Mouse (Mus musculus) midbrain, embryonic 16.5 days (tissue): ENCODE results near the gene Urm1. TPM values are rescaled to one million over a fixed set of nuclear protein-coding genes. Genes with fewer than 3 reads are reported as not detected.

Source experiments
- ATAC-seq: fragments of 200-750 bp; cut with Nextera tagmentation; 2 replicates; pipeline ENCODE4 v1.8.0; 2017; ENCODE audit warnings: moderate TSS enrichment
- H3K27ac ChIP-seq: fragments of 300-500 bp; sonication (generic); 2 replicates; pipeline ENCODE4 v1.5.1; 2014; ENCODE audit warnings: mild to moderate bottlenecking, low read length, mixed read lengths
- H3K27me3 ChIP-seq: fragments of 300-500 bp; sonication (generic); 2 replicates; pipeline ENCODE4 v1.6.1; 2014; ENCODE audit warnings: low read depth, low read length, mixed read lengths; ENCODE audit not compliant: control insufficient read depth, insufficient read depth
- H3K36me3 ChIP-seq: fragments of 300-500 bp; sonication (generic); 2 replicates; pipeline ENCODE4 v1.6.1; 2014; ENCODE audit warnings: mild to moderate bottlenecking, low read length, moderate library complexity, mixed read lengths; ENCODE audit not compliant: control insufficient read depth, insufficient read depth
- H3K4me1 ChIP-seq: fragments of 300-500 bp; sonication (generic); 2 replicates; pipeline ENCODE4 v1.6.1; 2014; ENCODE audit warnings: mild to moderate bottlenecking, low read length, mixed read lengths; ENCODE audit not compliant: control insufficient read depth, insufficient read depth
- H3K4me2 ChIP-seq: fragments of 300-500 bp; sonication (generic); 2 replicates; pipeline ENCODE4 v1.6.1; 2014; ENCODE audit warnings: mild to moderate bottlenecking, low read length, mixed read lengths
- H3K4me3 ChIP-seq: fragments of 300-500 bp; sonication (generic); 2 replicates; pipeline ENCODE4 v1.5.1; 2014; ENCODE audit warnings: low read depth, mild to moderate bottlenecking, low read length, moderate library complexity, mixed read lengths
- H3K9ac ChIP-seq: fragments of 300-500 bp; sonication (generic); 2 replicates; pipeline ENCODE4 v1.6.1; 2014; ENCODE audit warnings: low read depth, low read length, mixed read lengths
- H3K9me3 ChIP-seq: fragments of 300-500 bp; sonication (generic); replicated peaks from 2 replicates; pipeline ENCODE4 v1.6.1; 2014; ENCODE audit warnings: mild to moderate bottlenecking, low read length, mixed read lengths; ENCODE audit not compliant: control insufficient read depth, poor library complexity, severe bottlenecking
- WGBS: fragments of 180-500 bp; shearing (Covaris S2); extraction: QIAGEN DNeasy Blood & Tissue Kit; methylation state at CpG from one replicate; pipeline ENCODE4 v1.1.7; 2014; 5-methylcytosine and 5-hydroxymethylcytosine counted together
- microRNA-seq: library from miRNA; unstranded; fragments of <30 nt; microRNA quantifications from one replicate; pipeline ENCODE4, GENCODE M21; 2017
- polyA plus RNA-seq: library from polyadenylated mRNA; unstranded; fragments of >200 nt; fragmentation: Nextera tagmentation; extraction: Ambion mirVana; gene quantifications from 2 replicates; pipeline ENCODE4 v1.2.1, GENCODE M21; 2015

Urm1 gene
- polyA plus RNA-seq, 1 experiment from 2014 or later, result 29.9 TPM

GRCm38 (mm10) chr2:29891773-29892172, 71.9 kb downstream of the Urm1 start:
- no peak for ATAC-seq
- Histone ChIP-seq H3K27ac (no peak overlapping the region), H3K4me3 (no peak overlapping the region), H3K4me2 (no peak overlapping the region), H3K27me3 (no peaks in the 10 kb centered on the region), H3K9ac (no peak overlapping the region), H3K4me1 (peaks cover 11% of the 10 kb centered on the region), H3K36me3 (peaks cover 19% of the 10 kb centered on the region; the same call in 1 of the 2 replicates), H3K9me3 (no peaks in the 10 kb centered on the region)
- WGBS, result 93% methylated on average over 6 of the region's 6 CpGs

Small RNA genes lying within 50 kb of the gene (microRNA-seq; reads per million reads assigned to microRNA genes)
- not detected for gene Mir219a-2
- gene Mir219b, result not detected

Other genes with a start within 250 kb of the Urm1 start
- gene Rapgef1, start 200.4 kb upstream of the Urm1 start, polyA plus RNA-seq, result 18.1 and 18.7 TPM in 2 replicates
- gene Gm13420, start 68.4 kb upstream of the Urm1 start, polyA plus RNA-seq, result 0.23 and 0.32 TPM in 2 replicates
- not detected in 2 replicates for gene Gm13547, start 60.8 kb upstream of the Urm1 start, polyA plus RNA-seq
- gene Coq4, start 32.6 kb upstream of the Urm1 start, polyA plus RNA-seq, result 38.3 and 40.5 TPM in 2 replicates
- 30.8 and 32.8 TPM in 2 replicates for gene Trub2, start 31.6 kb upstream of the Urm1 start, polyA plus RNA-seq
- 42.6 and 43.2 TPM in 2 replicates for gene Slc27a4, start 17.4 kb upstream of the Urm1 start, polyA plus RNA-seq
- 15.1 and 21.2 TPM in 2 replicates for gene Cercam, start 49.1 kb downstream of the Urm1 start, polyA plus RNA-seq
- gene Odf2, start 69.1 kb downstream of the Urm1 start, polyA plus RNA-seq, result 66.2 and 69.9 TPM in 2 replicates
- gene Gle1, start 115.4 kb downstream of the Urm1 start, polyA plus RNA-seq, result 65.3 and 72.9 TPM in 2 replicates
- 240 and 243 TPM in 2 replicates for gene Sptan1, start 145.5 kb downstream of the Urm1 start, polyA plus RNA-seq
- 82.5 and 85.9 TPM in 2 replicates for gene Wdr34, start 228.8 kb downstream of the Urm1 start, polyA plus RNA-seq
- gene Set, start 237.3 kb downstream of the Urm1 start, polyA plus RNA-seq, result 314 and 357 TPM in 2 replicates